Mouse (Mus musculus) forelimb bud, embryonic 11.5 days (tissue): ENCODE data around the gene Osbpl10.
A peak's percentile ranks its signal among the peaks of the same experiment; 100 is the strongest.
"Not testable (repeated sequence)": the region's sequence is repeated elsewhere in the genome, so short reads cannot be mapped to it uniquely, and the experiment has no call there.

ENCODE experiments used
- DNase-seq: peaks from one replicate; pipeline ENCODE4 v3.0.0-alpha.2; 2012; ENCODE audit warnings: low read depth, low spot score

Gene Osbpl10

GRCm38 (mm10) chr9:115031046-115031445 is 52.7 kb downstream of the Osbpl10 start:
- DNase-seq = not testable (repeated sequence)

- no peak for DNase-seq
These were observed 54.4 kb downstream of the Osbpl10 start for GRCm38 (mm10) chr9:115032786-115033185.

GRCm38 (mm10) chr9:115034271-115034670 is 55.9 kb downstream of the Osbpl10 start:
- no peak for DNase-seq

- no peak for DNase-seq
These were observed 56.4 kb downstream of the Osbpl10 start for GRCm38 (mm10) chr9:115034788-115035187.

- no peak for DNase-seq
These were observed 59.8 kb downstream of the Osbpl10 start for GRCm38 (mm10) chr9:115038215-115038614.

GRCm38 (mm10) chr9:115038686-115039085 is 60.3 kb downstream of the Osbpl10 start:
- no peak for DNase-seq

GRCm38 (mm10) chr9:115039245-115039644 is 60.9 kb downstream of the Osbpl10 start:
- no peak for DNase-seq

- DNase-seq = no peak
These were observed 64.2 kb downstream of the Osbpl10 start for GRCm38 (mm10) chr9:115042571-115042970.

- DNase-seq = no peak
These were observed 64.8 kb downstream of the Osbpl10 start for GRCm38 (mm10) chr9:115042971-115043706.

- DNase-seq = no peak
These were observed 65.8 kb downstream of the Osbpl10 start for GRCm38 (mm10) chr9:115043881-115044770.

GRCm38 (mm10) chr9:115045087-115045800 is 66.9 kb downstream of the Osbpl10 start:
- no peak for DNase-seq

GRCm38 (mm10) chr9:115046701-115047100 is 68.3 kb downstream of the Osbpl10 start:
- no peak for DNase-seq

- DNase-seq = no peak
These were observed 70.0 kb downstream of the Osbpl10 start for GRCm38 (mm10) chr9:115048340-115048739.

- no peak for DNase-seq
These were observed 70.5 kb downstream of the Osbpl10 start for GRCm38 (mm10) chr9:115048861-115049260.

GRCm38 (mm10) chr9:115049981-115050720 is 71.8 kb downstream of the Osbpl10 start:
- DNase-seq = no peak

- DNase-seq = no peak
These were observed 73.6 kb downstream of the Osbpl10 start for GRCm38 (mm10) chr9:115051976-115052375.

- no peak for DNase-seq
These were observed 75.4 kb downstream of the Osbpl10 start for GRCm38 (mm10) chr9:115053779-115054178.

GRCm38 (mm10) chr9:115055041-115055830 is 76.9 kb downstream of the Osbpl10 start:
- DNase-seq = no peak

- DNase-seq = peak; percentile 12
These were observed 80.4 kb downstream of the Osbpl10 start for GRCm38 (mm10) chr9:115058806-115059205.

GRCm38 (mm10) chr9:115064834-115065233 is 86.5 kb downstream of the Osbpl10 start:
- DNase-seq = no peak
